Mouse (Mus musculus) thymus, adult 2 months (tissue): ENCODE results near the gene Cdc25a.

Source experiments
- CTCF ChIP-seq: fragments of 200-500 bp; IDR thresholded peaks from 2 replicates; pipeline ENCODE4 v1.5.1; 2012; ENCODE audit warnings: mild to moderate bottlenecking, control low read depth, low read length, moderate library complexity, borderline replicate concordance; ENCODE audit not compliant: control insufficient read depth, poor library complexity, insufficient read depth; ENCODE audit errors: extremely low read depth
- POLR2A ChIP-seq: fragments of 200-500 bp; IDR thresholded peaks from 2 replicates; pipeline ENCODE4 v1.6.1; 2012; ENCODE audit warnings: mild to moderate bottlenecking, low read length, control low read depth, moderate library complexity; ENCODE audit not compliant: control insufficient read depth, poor library complexity, insufficient read depth; ENCODE audit errors: extremely low read depth

- TF ChIP-seq CTCF (no peak), POLR2A (no peak)
Measured at GRCm38 (mm10) chr9:109932756-109933375, 57.5 kb downstream of the Cdc25a start.
